Mouse (Mus musculus): ENCODE data around the gene Pitx3. TPM values are rescaled to one million over a fixed set of nuclear protein-coding genes. Genes with fewer than 3 reads are reported as not detected.
A peak's percentile ranks its signal among the peaks of the same experiment; 100 is the strongest.
"Not testable (repeated sequence)": the region's sequence is repeated elsewhere in the genome, so short reads cannot be mapped to it uniquely, and the experiment has no call there.

The Pitx3 gene
- total RNA-seq, 2 experiments from 2014 or later: not detected

GRCm38 (mm10) chr19:46135297-46135696, 12.8 kb downstream of the Pitx3 start:
- ATAC-seq (replicated peaks; ENCODE audit: low FRiP score, low TSS enrichment, poor library complexity, severe bottlenecking): peak; percentile 71

GRCm38 (mm10) chr19:46132577-46132976, 15.5 kb downstream of the Pitx3 start:
- ATAC-seq (replicated peaks; ENCODE audit: low FRiP score, low TSS enrichment, poor library complexity, severe bottlenecking): no peak

GRCm38 (mm10) chr19:46131694-46132525, 16.2 kb downstream of the Pitx3 start, which contains the start of gene Elovl3:
Gene Elovl3 (plus strand): TSS chr19:46131897.
- peak; percentile 70; the same call in 1 of the 2 replicates for ATAC-seq (replicated peaks; ENCODE audit: low FRiP score, low TSS enrichment, poor library complexity, severe bottlenecking)

DNA sequence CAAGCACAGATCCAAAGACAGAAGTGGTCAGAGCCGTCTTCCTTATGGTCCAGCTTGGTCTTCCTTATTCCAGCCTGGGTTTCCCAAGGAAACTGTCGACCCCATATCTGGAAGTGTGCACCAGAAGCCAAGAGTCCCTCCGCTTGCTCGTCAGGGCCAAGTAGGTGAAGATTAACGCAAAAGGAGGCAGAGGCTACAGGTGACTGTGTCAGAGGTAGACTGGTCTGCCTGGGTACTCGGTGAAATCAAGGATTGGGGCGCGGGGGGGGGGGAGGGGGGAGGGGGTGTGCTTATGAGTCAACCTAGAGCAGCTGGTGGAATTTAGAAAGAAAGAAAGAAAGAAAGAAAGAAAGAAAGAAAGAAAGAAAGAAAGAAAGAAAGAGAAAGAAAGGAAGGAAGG, 16.8 kb downstream of the Pitx3 start:
- no peak for ATAC-seq (replicated peaks; ENCODE audit: low FRiP score, low TSS enrichment, poor library complexity, severe bottlenecking)

GRCm38 (mm10) chr19:46129737-46130136, 18.4 kb downstream of the Pitx3 start:
- ATAC-seq (replicated peaks; ENCODE audit: low FRiP score, low TSS enrichment, poor library complexity, severe bottlenecking): not testable (repeated sequence)

DNA sequence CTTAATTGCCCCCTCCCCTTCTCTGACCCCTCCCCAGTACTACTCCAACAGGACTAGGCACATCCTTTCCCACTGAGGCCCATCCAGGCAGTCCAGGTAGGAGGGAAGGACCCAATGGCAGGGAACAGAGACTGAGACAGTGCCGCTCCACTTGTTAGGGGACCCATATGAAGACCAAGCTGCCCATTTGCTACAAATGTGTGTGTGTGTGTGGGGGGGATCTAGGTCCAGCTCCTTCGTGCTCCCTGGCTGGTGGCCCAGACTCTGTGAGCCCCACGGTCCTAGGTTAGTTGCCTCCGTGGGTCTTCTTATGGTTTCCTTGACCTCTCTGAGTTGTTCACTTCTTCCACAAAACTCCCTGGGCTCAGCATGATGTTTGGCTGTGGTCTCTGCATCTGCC, 21.8 kb downstream of the Pitx3 start:
- ATAC-seq (replicated peaks; ENCODE audit: low FRiP score, low TSS enrichment, poor library complexity, severe bottlenecking): no peak

- ATAC-seq (replicated peaks; ENCODE audit: low FRiP score, low TSS enrichment, poor library complexity, severe bottlenecking): no peak
These were observed 23.5 kb downstream of the Pitx3 start for GRCm38 (mm10) chr19:46124651-46125050.

DNA sequence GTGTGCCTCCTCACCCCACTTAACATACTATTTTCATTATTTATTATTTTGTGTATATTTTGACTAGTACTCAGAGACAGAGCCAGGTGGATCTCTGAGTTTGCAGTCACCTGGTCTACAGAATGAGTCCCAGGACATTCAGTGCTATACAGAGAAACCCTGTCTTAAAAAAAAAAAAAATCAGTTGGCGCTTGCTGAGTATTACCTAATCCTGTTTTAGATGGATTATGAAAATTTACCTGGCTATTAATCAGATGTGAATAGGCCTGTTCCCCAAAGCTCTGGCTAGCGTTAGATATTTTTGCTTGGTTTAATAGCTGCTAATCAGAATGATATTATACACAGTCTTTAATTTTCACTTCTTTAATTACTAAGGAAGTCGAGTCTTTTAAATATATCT, 24.2 kb downstream of the Pitx3 start:
- ATAC-seq (replicated peaks; ENCODE audit: low FRiP score, low TSS enrichment, poor library complexity, severe bottlenecking): no peak

GRCm38 (mm10) chr19:46120872-46121271, 27.3 kb downstream of the Pitx3 start:
- ATAC-seq (replicated peaks; ENCODE audit: low FRiP score, low TSS enrichment, poor library complexity, severe bottlenecking): no peak

DNA sequence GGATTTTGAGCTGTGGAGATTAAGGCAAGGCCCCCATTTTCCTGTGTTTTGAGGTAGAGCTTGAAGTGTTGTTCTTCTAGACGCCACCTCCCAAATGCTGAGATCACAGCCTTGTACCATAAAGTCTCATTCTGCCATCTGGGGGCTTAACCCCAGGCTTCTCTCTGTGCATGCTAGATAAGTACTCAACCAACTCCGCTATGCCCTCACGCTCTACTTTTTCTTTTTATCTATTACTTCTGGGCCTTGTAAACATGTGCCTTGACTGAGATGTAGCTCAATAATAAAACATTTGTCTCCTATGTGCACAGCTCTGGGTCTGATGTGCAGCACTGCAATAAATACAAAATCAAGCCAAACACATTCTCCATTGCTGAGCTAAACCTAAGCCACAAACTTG, 28.7 kb downstream of the Pitx3 start:
- ATAC-seq (replicated peaks; ENCODE audit: low FRiP score, low TSS enrichment, poor library complexity, severe bottlenecking): peak; percentile 98

DNA sequence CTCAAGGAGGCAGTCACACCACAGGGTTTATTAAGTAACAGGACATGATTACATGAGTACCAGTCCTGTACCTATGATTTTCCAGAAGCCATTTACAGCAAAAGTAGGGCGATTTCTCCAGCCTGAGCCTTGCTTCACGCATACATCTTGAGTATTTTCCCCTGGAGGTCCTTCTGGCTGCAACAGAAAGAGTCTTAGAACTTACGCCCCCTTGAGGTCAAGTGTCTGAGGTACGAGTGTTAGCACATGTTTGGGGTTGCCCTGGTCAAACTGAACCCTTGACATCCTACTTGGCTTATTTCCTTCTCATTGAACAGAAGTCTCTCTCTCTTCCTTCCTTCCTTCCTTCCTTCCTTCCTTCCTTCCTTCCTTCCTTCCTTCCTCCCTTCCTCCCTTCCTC, 33.5 kb downstream of the Pitx3 start:
- no peak for ATAC-seq (replicated peaks; ENCODE audit: low FRiP score, low TSS enrichment, poor library complexity, severe bottlenecking)

- no peak for ATAC-seq (replicated peaks; ENCODE audit: low FRiP score, low TSS enrichment, poor library complexity, severe bottlenecking)
These were observed 37.3 kb downstream of the Pitx3 start for GRCm38 (mm10) chr19:46110781-46111180.

DNA sequence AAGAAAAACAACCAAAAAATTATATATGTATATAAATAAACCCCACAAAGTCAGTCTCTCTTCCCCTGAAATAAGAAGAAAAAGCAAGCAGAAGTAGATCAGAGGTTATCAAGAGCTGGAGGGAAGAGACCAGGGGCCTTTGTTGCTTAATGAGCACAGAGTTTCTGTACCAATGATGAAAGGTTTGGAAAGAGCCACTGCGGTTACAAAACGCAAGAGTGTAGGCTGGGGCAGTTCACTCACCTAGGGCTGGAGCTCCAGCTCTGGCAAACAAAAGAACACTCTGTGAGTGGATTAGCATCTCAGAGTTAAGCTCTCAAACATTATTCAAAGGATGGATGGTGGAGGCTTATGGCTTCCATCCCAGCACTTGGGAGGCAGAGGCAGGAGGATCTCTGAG, 37.9 kb downstream of the Pitx3 start:
- no peak for ATAC-seq (replicated peaks; ENCODE audit: low FRiP score, low TSS enrichment, poor library complexity, severe bottlenecking)

DNA sequence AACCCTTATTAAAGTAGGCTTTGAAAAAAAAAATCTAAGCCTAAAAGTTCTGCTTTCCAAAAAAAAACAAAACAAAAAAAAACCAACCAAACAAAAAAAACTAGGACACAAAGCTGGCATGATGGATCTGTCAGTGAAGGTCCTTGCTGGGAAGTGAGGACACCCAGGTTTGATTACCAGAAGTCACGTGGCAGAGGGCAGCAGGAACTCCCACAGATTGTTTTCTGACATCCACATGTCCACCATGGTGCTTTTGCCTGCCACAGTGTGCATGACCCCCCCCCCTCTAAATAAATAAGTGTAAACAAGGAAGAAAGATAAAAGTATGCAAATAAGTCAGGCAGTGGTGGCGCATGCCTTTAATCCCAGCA, 44.0 kb downstream of the Pitx3 start:
- no peak for ATAC-seq (replicated peaks; ENCODE audit: low FRiP score, low TSS enrichment, poor library complexity, severe bottlenecking)

DNA sequence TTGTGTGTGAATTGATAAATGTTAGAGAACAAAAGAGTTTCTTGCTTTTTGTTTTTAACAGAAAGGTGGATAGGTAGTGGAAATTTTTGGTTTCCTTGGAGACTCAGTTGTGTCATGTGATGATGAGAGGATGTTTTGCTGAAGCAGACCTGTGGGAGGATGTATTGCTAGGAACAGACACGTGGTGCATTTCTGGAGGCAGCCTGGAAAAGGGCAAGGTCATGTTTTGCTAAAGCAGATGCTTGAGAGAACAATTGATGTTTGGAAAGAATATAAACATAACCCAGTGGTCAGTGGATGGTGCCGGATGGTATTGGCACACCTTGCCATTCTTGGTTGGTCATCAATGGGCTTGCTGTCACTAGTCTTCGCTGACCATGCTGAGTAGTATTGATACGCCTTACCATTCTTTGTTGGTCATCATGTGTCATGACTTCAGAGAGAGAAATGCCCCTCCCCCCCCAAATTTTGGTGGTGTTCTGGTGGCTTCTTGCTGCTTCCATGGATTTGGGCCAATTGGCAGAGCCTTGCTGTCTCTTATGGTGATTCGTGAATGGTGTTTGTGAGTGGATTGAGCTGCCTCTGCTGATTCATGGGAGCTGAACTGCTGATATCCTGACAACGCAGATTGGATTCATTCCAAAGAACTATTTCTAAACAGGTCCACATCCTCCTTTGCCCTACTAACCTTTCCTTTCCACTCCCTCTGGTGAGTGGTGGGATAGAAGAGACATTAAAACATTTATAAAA, 44.5 kb downstream of the Pitx3 start:
- no peak for ATAC-seq (replicated peaks; ENCODE audit: low FRiP score, low TSS enrichment, poor library complexity, severe bottlenecking)

DNA sequence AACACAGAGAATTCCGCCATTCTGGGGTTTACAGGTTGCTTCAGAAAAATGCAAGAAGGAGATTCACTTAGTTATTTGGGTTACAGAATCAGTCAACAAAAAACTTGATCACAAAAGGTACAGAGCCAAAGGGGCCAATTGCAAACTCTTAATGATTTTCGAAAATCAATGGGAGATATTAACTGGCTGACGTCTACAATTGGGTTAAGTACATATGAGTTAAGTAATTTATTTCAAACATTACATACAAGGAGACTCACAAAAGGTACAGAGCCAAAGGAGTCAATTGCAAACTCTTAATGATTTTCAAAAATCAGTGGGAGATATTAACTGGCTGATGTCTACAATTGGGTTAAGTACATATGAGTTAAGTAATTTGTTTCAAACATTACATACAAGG, 48.6 kb downstream of the Pitx3 start:
- no peak for ATAC-seq (replicated peaks; ENCODE audit: low FRiP score, low TSS enrichment, poor library complexity, severe bottlenecking)

DNA sequence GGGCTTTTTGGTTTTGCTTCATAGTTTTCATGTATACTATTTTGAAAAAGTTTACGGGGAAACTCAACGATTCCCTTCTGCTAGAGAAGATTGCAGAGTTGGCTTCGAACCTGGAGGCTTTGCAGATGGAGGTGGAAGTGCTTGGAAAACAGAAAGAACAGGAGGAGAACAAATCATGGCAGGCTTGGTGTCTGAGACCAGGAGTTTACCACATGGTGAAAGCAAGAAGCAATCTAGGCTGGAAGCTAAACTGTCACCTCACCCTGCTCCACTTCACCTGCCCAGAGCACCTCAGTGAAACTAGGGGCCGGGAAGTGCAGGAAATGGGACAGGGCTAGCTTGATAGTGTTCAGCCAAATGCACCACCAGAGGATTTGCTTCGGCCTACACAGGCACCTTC, 51.7 kb downstream of the Pitx3 start:
- ATAC-seq (replicated peaks; ENCODE audit: low FRiP score, low TSS enrichment, poor library complexity, severe bottlenecking): no peak

GRCm38 (mm10) chr19:46095291-46095690, 52.8 kb downstream of the Pitx3 start:
- no peak for ATAC-seq (replicated peaks; ENCODE audit: low FRiP score, low TSS enrichment, poor library complexity, severe bottlenecking)

- no peak for ATAC-seq (replicated peaks; ENCODE audit: low FRiP score, low TSS enrichment, poor library complexity, severe bottlenecking)
These were observed 54.0 kb downstream of the Pitx3 start for GRCm38 (mm10) chr19:46094144-46094543.

- no peak for ATAC-seq (replicated peaks; ENCODE audit: low FRiP score, low TSS enrichment, poor library complexity, severe bottlenecking)
These were observed 56.5 kb downstream of the Pitx3 start for GRCm38 (mm10) chr19:46091641-46092040.

DNA sequence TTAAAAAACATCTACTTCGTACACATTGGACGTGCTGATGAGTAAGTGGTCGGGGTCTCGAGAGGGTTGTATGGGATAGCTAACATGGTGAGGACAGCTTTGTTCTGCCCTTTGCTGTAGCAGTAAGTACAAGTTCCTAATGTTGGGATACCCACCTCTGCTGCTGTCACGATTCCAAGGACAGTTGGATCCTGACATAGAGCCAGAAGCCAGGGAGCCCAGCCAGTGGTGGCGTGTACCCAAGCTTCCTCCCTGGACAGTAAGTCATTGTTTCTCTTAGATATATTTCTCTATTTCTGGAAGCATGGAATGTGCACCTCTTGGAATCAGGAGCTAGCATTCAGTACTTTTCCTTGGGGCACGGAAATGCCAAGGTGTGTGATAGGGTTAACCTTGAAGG, 60.3 kb downstream of the Pitx3 start:
- ATAC-seq (replicated peaks; ENCODE audit: low FRiP score, low TSS enrichment, poor library complexity, severe bottlenecking): no peak
